Mouse (Mus musculus) testis, adult 2 months (tissue): ENCODE data around the gene Rps6kc1. TPM values are rescaled to one million over a fixed set of nuclear protein-coding genes. Genes with fewer than 3 reads are reported as not detected.

Experiments used
- H3K27ac ChIP-seq: fragments of 200-500 bp; 2 replicates; pipeline ENCODE4 v1.5.1; 2012; ENCODE audit warnings: low read depth, low read length; ENCODE audit not compliant: control insufficient read depth, insufficient read depth
- H3K27me3 ChIP-seq: fragments of 200-500 bp; 2 replicates; pipeline ENCODE4 v1.6.1; 2012; ENCODE audit warnings: mild to moderate bottlenecking, low read length, moderate library complexity; ENCODE audit not compliant: control insufficient read depth, insufficient read depth
- H3K36me3 ChIP-seq: fragments of 200-500 bp; 2 replicates; pipeline ENCODE4 v1.6.1; 2012; ENCODE audit warnings: mild to moderate bottlenecking, low read length; ENCODE audit not compliant: control insufficient read depth, insufficient read depth
- H3K4me1 ChIP-seq: fragments of 200-500 bp; 2 replicates; pipeline ENCODE4 v1.6.1; 2012; ENCODE audit warnings: low read length; ENCODE audit not compliant: control insufficient read depth, insufficient read depth
- H3K4me3 ChIP-seq: fragments of 200-500 bp; 2 replicates; pipeline ENCODE4 v1.5.1; 2012; ENCODE audit warnings: low read depth, mild to moderate bottlenecking, low read length, moderate library complexity, mixed read lengths; ENCODE audit not compliant: control insufficient read depth
- CTCF ChIP-seq: fragments of 200-500 bp; IDR thresholded peaks from 2 replicates; pipeline ENCODE4 v1.5.1; 2012; ENCODE audit warnings: low read depth, mild to moderate bottlenecking, inconsistent platforms, low read length, moderate library complexity; ENCODE audit not compliant: control insufficient read depth, insufficient read depth, insufficient replicate concordance
- POLR2A ChIP-seq: fragments of 200-500 bp; IDR thresholded peaks from 2 replicates; pipeline ENCODE4 v1.6.1; 2012; ENCODE audit warnings: low read depth, mild to moderate bottlenecking, inconsistent platforms, low read length, moderate library complexity; ENCODE audit not compliant: control insufficient read depth
- polyA plus RNA-seq: library from polyadenylated mRNA; depleted of rRNA; stranded (reverse); fragments of >200 nt; gene quantifications from 2 replicates; pipeline ENCODE4 v1.2.3, GENCODE M21; 2012

Gene Rps6kc1
- polyA plus RNA-seq, 1 experiment, result 3.0 TPM

GRCm38 (mm10) chr1:190683060-190683459 lies 228.5 kb downstream of the Rps6kc1 start:
- H3K27ac ChIP-seq, result no peak overlapping the region
- no peak for TF ChIP-seq POLR2A
- no peak for TF ChIP-seq CTCF
- H3K4me3 ChIP-seq, result no peak overlapping the region
- H3K4me1 ChIP-seq, result no peaks in the 10 kb centered on the region; the same call in 1 of the 2 replicates
- no peaks in the 10 kb centered on the region for H3K36me3 ChIP-seq
- H3K27me3 ChIP-seq, result no peaks in the 10 kb centered on the region

GRCm38 (mm10) chr1:190682021-190682926 lies 229.3 kb downstream of the Rps6kc1 start:
- TF ChIP-seq POLR2A (no peak), CTCF (no peak)
- H3K27me3 ChIP-seq, result no peaks in the 10 kb centered on the region
- no peak overlapping the region for H3K4me3 ChIP-seq
- no peaks in the 10 kb centered on the region for H3K36me3 ChIP-seq
- H3K27ac ChIP-seq, result no peak overlapping the region
- no peaks in the 10 kb centered on the region; the same call in 1 of the 2 replicates for H3K4me1 ChIP-seq

GRCm38 (mm10) chr1:190675455-190675854 lies 236.1 kb downstream of the Rps6kc1 start:
- H3K27me3 ChIP-seq, result no peaks in the 10 kb centered on the region
- no peak overlapping the region for H3K27ac ChIP-seq
- TF ChIP-seq POLR2A, result no peak
- TF ChIP-seq CTCF, result no peak
- no peaks in the 10 kb centered on the region for H3K36me3 ChIP-seq
- no peak overlapping the region for H3K4me3 ChIP-seq
- H3K4me1 ChIP-seq, result no peaks in the 10 kb centered on the region

- Histone ChIP-seq H3K4me3 (no peak overlapping the region), H3K4me1 (no peaks in the 10 kb centered on the region), H3K36me3 (no peaks in the 10 kb centered on the region), H3K27ac (no peak overlapping the region), H3K27me3 (no peaks in the 10 kb centered on the region)
- TF ChIP-seq POLR2A, result no peak
- no peak for TF ChIP-seq CTCF
Measured at GRCm38 (mm10) chr1:190669099-190669498, 242.5 kb downstream of the Rps6kc1 start.

GRCm38 (mm10) chr1:190667821-190668220 lies 243.7 kb downstream of the Rps6kc1 start:
- Histone ChIP-seq H3K4me3 (no peak overlapping the region), H3K27ac (no peak overlapping the region), H3K4me1 (no peaks in the 10 kb centered on the region), H3K27me3 (no peaks in the 10 kb centered on the region), H3K36me3 (no peaks in the 10 kb centered on the region)
- no peak for TF ChIP-seq CTCF
- no peak for TF ChIP-seq POLR2A

GRCm38 (mm10) chr1:190667326-190667725 lies 244.2 kb downstream of the Rps6kc1 start:
- TF ChIP-seq POLR2A (no peak), CTCF (no peak)
- no peaks in the 10 kb centered on the region for H3K36me3 ChIP-seq
- H3K27me3 ChIP-seq, result no peaks in the 10 kb centered on the region
- no peaks in the 10 kb centered on the region for H3K4me1 ChIP-seq
- H3K27ac ChIP-seq, result no peak overlapping the region
- H3K4me3 ChIP-seq, result no peak overlapping the region

- Histone ChIP-seq H3K4me3 (no peak overlapping the region), H3K36me3 (no peaks in the 10 kb centered on the region), H3K27me3 (no peaks in the 10 kb centered on the region), H3K4me1 (no peaks in the 10 kb centered on the region), H3K27ac (no peak overlapping the region)
- TF ChIP-seq POLR2A, result no peak
- no peak for TF ChIP-seq CTCF
Measured at GRCm38 (mm10) chr1:190665490-190665875, 246.1 kb downstream of the Rps6kc1 start.
